Mouse (Mus musculus) Patski (cell line): ENCODE data around the gene Ehmt2. TPM values are rescaled to one million over a fixed set of nuclear protein-coding genes. Genes with fewer than 3 reads are reported as not detected.

Experiments
- ATAC-seq: fragments of 100-300 bp; one replicate; pipeline ENCODE4 v1.8.0; 2021
- CTCF ChIA-PET: fragments of 350-600 bp; sonication (Branson Sonifier 250); formaldehyde crosslinking; loops from one replicate; lab custom pipeline; 2022; ENCODE audit warnings: inconsistent platforms; lab: Charles Lee
- POLR2A ChIA-PET: fragments of 350-600 bp; sonication (Branson Sonifier 250); formaldehyde crosslinking; loops from one replicate; lab custom pipeline; 2022; ENCODE audit warnings: antibody characterized with exemption, inconsistent platforms; lab: Charles Lee
- DNase-seq: peaks from one replicate; pipeline ENCODE4 v3.0.0-alpha.2; 2011; ENCODE audit warnings: low read depth, low spot score
- H3K27me3 ChIP-seq: fragments of 371-371 bp; one replicate; pipeline ENCODE4 v1.5.1; 2021
- CTCF ChIP-seq: fragments of 100-300 bp; IDR thresholded peaks from one replicate; pipeline ENCODE4 v1.5.1; 2021
- in situ Hi-C: fragments of 300-500 bp; cut with MboI; formaldehyde crosslinking; loops from 3 replicates; pipeline ENCODE4 v1.11.1; 2018; ENCODE audit warnings: low pct_unique_long_range_greater_than_20kb, mixed read lengths
- polyA plus RNA-seq: library from polyadenylated mRNA; unstranded; gene quantifications from one replicate; pipeline ENCODE4 v1.2.3, GENCODE M21; 2021

The Ehmt2 gene
- polyA plus RNA-seq, 1 experiment from 2014 or later = 200 TPM

DNA sequence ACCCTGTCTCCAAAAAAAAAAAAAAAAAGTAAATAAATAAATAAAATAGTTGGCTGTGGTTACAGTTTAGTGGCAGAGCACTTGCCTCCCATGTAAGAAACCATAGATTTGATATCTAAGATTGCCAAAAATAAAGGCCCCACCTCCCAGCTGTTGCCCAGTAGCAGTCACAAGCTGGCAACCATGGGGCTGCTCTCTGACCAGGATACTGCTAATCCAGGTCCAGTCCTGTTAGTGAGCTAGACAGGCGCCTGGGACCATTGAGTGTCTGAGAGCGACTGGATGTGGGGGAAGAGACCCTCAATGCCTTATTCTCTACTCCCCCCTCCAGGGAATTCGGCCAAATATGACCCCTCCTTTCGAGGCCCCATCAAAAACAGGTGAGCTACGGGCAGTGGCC lies 18.0 kb downstream of the Ehmt2 start:
- in situ Hi-C loops = loop anchor here (5.0 kb wide), 1 partner anchor 66 kb away; the partner anchor contains the start of gene Lsm2
- TF ChIP-seq CTCF = no peak
- no peaks in the 10 kb centered on the region for H3K27me3 ChIP-seq
- DNase-seq (no peak), ATAC-seq (no peak)
- POLR2A ChIA-PET = interaction anchor here (0.6 to 1.2 kb wide), 7 partner anchors 10 to 505 kb away, joined by 3 to 7 read pairs (median 4); partner anchors contain the start of genes C2 and Neu1
- CTCF ChIA-PET = interaction anchor here (0.8 to 1.4 kb wide), 5 partner anchors 8 to 34 kb away, joined by 3 to 8 read pairs (median 4); no protein-coding TSS in a partner anchor

DNA sequence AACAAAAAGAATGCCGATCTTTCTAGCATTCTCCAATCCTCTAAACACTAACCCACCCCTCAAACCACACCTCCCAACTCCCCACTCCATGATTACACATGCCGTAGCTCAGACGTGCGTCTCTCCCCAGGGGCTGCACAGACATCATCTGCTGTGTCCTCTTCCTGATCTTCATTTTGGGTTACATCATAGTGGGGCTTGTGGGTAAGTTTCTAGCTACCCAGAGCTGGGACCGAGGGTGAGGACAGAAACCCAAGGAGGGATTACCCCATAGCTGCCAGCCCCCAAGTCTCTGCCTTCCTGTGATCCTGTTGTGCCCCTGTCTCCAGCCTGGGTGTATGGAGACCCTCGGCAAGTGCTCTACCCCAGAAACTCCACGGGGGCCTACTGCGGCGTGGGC lies 18.9 kb downstream of the Ehmt2 start:
- H3K27me3 ChIP-seq = no peaks in the 10 kb centered on the region
- no peak for ATAC-seq
- TF ChIP-seq CTCF = no peak
- CTCF ChIA-PET = interaction anchor here (0.6 to 1.4 kb wide), 2 partner anchors 33 kb away, joined by 4 read pairs; no protein-coding TSS in a partner anchor
- POLR2A ChIA-PET = interaction anchor here (0.8 kb wide), 1 partner anchor 33 kb away, joined by 3 read pairs; no protein-coding TSS in a partner anchor
- no peak for DNase-seq
- in situ Hi-C loops = loop anchor here (5.0 kb wide), 1 partner anchor 65 kb away; the partner anchor contains the start of gene Lsm2

DNA sequence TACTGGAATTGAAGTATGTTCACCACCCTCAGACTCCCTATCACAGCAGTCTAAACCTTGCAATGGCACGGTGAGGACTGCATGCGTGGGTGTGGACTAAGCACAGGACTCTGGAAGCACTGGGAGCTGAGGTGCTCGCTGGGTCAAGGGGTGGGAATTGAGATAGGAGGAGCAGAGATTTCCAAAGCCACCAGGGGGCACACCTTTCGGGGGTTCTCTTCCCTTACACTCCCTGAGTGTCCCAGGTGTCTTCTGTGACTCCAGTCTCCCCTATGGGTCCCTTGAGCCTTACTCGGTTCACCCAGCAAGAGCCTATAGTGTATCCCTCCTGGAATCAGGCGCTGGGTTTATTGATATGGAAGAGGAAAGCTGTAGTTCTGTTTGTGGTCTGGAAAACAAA lies 24.7 kb downstream of the Ehmt2 start:
- POLR2A ChIA-PET = no interaction called here
- no peak for TF ChIP-seq CTCF
- CTCF ChIA-PET = interaction anchor here (0.9 to 1.9 kb wide), 5 partner anchors 11 to 66 kb away, joined by 3 to 6 read pairs (median 3); no protein-coding TSS in a partner anchor
- in situ Hi-C loops = no loop called here
- DNase-seq = no peak
- no peaks in the 10 kb centered on the region for H3K27me3 ChIP-seq
- ATAC-seq = no peak

DNA sequence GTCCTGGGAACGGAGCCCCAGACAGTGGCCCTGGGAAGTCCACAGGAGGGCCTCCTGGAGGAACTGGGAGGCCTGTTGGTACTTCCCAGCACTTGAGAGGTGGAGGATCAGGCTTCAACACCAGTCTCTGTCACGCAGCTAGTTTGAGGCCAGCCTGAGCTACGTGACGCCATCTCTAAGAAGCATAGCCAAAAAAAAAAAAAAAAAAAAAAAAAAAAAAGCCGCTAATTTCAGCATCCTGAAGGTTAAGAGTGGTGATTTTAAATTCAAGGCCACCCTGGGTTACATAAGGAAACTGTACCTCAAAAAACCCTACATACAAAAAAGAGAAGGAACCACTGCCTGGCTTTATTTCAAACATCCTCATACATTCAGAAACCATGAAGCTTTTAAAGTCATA lies 26.0 kb downstream of the Ehmt2 start:
- in situ Hi-C loops = no loop called here
- TF ChIP-seq CTCF = no peak
- no peaks in the 10 kb centered on the region for H3K27me3 ChIP-seq
- DNase-seq (no peak), ATAC-seq (no peak)
- ChIA-PET CTCF (interaction anchor here (0.7 to 1.7 kb wide), 9 partner anchors 8 to 41 kb away, joined by 3 to 8 read pairs (median 3); partner anchors contain the start of gene Slc44a4), POLR2A (interaction anchor here (0.6 kb wide), 1 partner anchor 17 kb away, joined by 5 read pairs; no protein-coding TSS in a partner anchor)

DNA sequence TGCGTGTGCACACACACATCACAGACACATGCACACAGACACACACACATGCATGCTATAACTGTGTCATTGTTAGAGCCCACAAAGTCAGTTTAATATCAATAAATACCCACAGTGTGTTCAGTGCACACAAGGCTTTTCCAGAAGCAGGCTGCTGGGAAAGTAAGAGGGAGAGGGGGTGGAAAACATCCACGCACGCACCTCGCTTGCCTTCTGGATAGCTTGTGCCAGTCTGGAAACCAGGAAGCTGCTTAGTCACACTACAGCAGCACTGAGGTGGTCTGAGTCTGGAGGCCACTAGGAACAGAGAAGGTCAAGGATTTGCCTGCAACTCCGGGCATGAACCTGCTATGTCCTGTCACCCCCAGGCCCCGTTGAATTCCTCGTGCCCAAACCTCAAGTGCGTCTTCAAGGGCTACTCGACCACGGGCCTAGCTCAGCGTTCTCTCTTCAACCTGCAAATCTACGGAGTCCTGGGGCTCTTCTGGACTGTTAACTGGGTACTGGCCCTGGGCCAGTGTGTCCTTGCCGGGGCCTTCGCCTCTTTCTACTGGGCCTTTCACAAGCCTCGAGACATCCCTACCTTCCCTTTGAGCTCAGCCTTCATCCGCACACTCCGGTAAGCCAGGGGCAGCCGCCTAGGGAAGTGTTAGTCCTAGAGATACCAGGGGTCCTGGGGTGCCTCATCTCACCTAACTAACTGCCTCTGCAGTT lies 29.2 kb downstream of the Ehmt2 start:
- ChIA-PET CTCF (interaction anchor here (0.7 to 1.2 kb wide), 2 partner anchors 12 to 23 kb away, joined by 3 to 4 read pairs; no protein-coding TSS in a partner anchor), POLR2A (no interaction called here)
- H3K27me3 ChIP-seq = no peaks in the 10 kb centered on the region
- no peak for ATAC-seq
- in situ Hi-C loops = no loop called here
- DNase-seq = no peak
- TF ChIP-seq CTCF = no peak

DNA sequence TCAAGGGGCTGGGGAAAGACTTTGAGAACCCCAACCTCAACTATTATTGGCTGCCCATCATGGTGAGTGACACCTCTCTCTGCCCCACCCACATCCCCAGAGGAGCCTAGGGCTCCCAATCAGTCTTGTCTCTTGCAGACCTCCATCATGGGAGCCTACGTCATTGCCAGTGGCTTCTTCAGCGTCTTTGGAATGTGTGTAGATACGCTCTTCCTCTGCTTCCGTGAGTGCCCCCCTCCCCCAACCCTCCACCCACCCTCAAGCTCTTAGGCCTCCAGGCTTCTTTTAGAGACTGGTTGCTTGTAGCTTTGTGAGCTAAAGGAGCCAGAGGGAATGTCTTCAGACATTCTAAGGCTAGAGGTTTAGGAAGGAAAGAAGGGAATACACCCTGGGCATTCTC lies 30.6 kb downstream of the Ehmt2 start:
- POLR2A ChIA-PET = interaction anchor here (0.7 kb wide), 1 partner anchor 27 kb away, joined by 3 read pairs; no protein-coding TSS in a partner anchor
- CTCF ChIA-PET = no interaction called here
- no peaks in the 10 kb centered on the region for H3K27me3 ChIP-seq
- ATAC-seq (no peak), DNase-seq (no peak)
- in situ Hi-C loops = no loop called here
- TF ChIP-seq CTCF = no peak

DNA sequence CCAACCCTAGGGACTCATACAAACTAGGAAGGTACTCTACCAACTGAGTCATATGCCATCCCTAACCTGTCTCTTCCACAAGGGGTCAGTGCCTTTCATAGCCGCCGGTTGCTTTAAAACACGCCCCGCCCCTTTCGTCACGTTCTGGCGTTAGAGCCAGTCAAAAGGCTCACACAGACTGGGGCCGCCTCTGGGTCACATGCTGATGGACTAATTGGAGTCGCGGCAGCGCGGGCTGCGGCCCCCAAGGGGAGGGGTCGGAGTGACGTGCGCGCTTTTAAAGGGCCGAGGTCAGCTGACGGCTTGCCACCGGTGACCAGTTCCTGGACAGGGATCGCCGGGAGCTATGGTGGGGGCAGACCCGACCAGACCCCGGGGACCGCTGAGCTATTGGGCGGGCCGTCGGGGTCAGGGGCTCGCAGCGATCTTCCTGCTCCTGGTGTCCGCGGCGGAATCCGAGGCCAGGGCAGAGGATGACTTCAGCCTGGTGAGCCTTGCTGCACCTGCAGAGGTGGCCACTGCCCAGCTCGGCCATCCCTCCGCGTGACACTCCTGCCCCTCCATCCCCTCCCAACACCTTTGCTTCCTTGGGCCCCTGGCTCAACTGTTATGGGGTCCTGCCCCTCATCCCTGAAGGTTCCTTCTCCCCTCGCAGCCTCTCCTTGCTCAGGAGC lies 32.9 kb downstream of the Ehmt2 start, which contains the start of gene Neu1:
Neu1 (plus strand) TSS at position 193 of the 674 bp plus-strand sequence.
- in situ Hi-C loops = no loop called here
- H3K27me3 ChIP-seq = no peaks in the 10 kb centered on the region
- peak; percentile 84 for DNase-seq
- ChIA-PET POLR2A (interaction anchor here (0.6 to 1.5 kb wide), 4 partner anchors 16 to 67 kb away, joined by 3 to 6 read pairs (median 4); no protein-coding TSS in a partner anchor), CTCF (interaction anchor here (0.8 to 2.2 kb wide), 3 partner anchors 12 to 15 kb away, joined by 3 to 6 read pairs (median 3); no protein-coding TSS in a partner anchor)
- ATAC-seq = peak; percentile 90
- TF ChIP-seq CTCF = no peak

DNA sequence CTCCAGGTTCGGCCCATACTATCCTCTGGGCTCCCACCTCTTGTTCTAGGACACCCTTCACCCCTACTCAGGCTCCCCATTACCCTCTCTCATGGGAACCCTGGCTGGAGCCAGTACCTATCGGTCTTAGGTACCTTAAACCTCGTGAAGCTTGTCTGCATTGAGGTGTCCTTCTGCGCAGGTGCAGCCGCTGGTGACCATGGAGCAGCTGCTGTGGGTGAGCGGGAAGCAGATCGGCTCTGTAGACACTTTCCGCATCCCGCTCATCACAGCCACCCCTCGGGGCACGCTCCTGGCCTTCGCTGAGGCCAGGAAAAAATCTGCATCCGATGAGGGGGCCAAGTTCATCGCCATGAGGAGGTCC lies 33.4 kb downstream of the Ehmt2 start:
- CTCF ChIA-PET = interaction anchor here (0.8 to 2.2 kb wide), 2 partner anchors 12 to 15 kb away, joined by 3 to 6 read pairs; no protein-coding TSS in a partner anchor
- no peaks in the 10 kb centered on the region for H3K27me3 ChIP-seq
- POLR2A ChIA-PET = interaction anchor here (0.5 to 1.5 kb wide), 4 partner anchors 16 to 216 kb away, joined by 3 to 8 read pairs (median 4); no protein-coding TSS in a partner anchor
- no peak for TF ChIP-seq CTCF
- in situ Hi-C loops = no loop called here
- DNase-seq = no peak
- ATAC-seq = peak; percentile 5

DNA sequence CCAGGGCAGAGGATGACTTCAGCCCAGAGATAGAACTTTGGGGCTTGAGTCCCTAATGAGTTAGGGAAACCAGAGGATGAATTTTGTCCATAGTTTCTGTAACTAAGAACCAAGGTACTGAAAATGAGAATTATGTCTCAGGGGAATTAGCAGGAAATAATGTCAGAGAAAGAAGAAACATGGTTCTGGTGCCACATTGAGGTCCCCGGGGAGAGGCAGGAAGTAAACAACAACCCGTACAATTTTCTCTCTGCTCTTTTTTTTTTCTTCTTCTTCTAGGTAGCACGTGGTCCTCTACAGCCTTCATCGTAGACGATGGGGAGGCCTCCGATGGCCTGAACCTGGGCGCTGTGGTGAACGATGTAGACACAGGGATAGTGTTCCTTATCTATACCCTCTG lies 34.0 kb downstream of the Ehmt2 start:
- POLR2A ChIA-PET = interaction anchor here (0.5 kb wide), 1 partner anchor 215 kb away, joined by 8 read pairs; no protein-coding TSS in a partner anchor
- TF ChIP-seq CTCF = no peak
- ATAC-seq = no peak
- no peaks in the 10 kb centered on the region for H3K27me3 ChIP-seq
- in situ Hi-C loops = no loop called here
- DNase-seq = no peak
- CTCF ChIA-PET = interaction anchor here (2.2 kb wide), 1 partner anchor 14 kb away, joined by 6 read pairs; no protein-coding TSS in a partner anchor

DNA sequence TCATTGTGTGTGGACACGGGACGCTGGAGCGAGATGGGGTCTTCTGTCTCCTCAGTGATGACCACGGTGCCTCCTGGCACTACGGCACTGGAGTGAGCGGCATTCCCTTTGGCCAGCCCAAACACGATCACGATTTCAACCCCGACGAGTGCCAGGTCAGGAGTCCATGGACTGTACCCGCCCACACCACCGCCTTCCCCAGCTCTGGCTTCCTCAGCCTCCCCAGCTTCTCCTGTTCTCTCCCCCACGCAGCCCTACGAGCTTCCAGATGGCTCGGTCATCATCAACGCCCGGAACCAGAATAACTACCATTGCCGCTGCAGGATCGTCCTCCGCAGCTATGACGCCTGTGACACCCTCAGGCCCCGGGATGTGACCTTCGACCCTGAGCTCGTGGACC lies 35.8 kb downstream of the Ehmt2 start:
- H3K27me3 ChIP-seq = no peaks in the 10 kb centered on the region
- POLR2A ChIA-PET = interaction anchor here (0.9 kb wide), 1 partner anchor 16 kb away, joined by 4 read pairs; no protein-coding TSS in a partner anchor
- TF ChIP-seq CTCF = no peak
- DNase-seq = no peak
- ATAC-seq = no peak
- in situ Hi-C loops = no loop called here
- CTCF ChIA-PET = interaction anchor here (1.4 kb wide), 2 partner anchors 9 to 11 kb away, joined by 3 to 4 read pairs; no protein-coding TSS in a partner anchor
